ENCODE assay signal across 8 mouse cellular contexts in genomic region chr2:92427882-92428281, GRCm38 (mm10). TPM values are rescaled to one million over a fixed set of nuclear protein-coding genes. Genes with fewer than 3 reads are reported as not detected.
DNase-seq lines count a peak whose midpoint lies in the region; ATAC-seq and TF ChIP-seq lines count a peak whose summit lies in the region.

No protein-coding gene starts in this region.

- H3K36me3 ChIP-seq in liver, embryonic 12.5 days = peaks cover 47% of the 10 kb centered on the region
- peaks cover 34% of the 10 kb centered on the region for H3K36me3 ChIP-seq in embryonic facial prominence, embryonic 14.5 days (ENCODE audit: control insufficient read depth, insufficient read depth, low read length)
- peaks cover 7% of the 10 kb centered on the region for H3K36me3 ChIP-seq in heart, embryonic 14.5 days (ENCODE audit: control insufficient read depth, insufficient read depth, low read length)
- peaks cover 33% of the 10 kb centered on the region for H3K36me3 ChIP-seq in liver, postnatal 0 days (replicated peaks; ENCODE audit: insufficient read depth, low read length)

- WGBS in liver, embryonic 12.5 days (ENCODE audit: insufficient replicate concordance) = 67% methylated on average over 6 of the region's 6 CpGs
- 42% methylated on average over 6 of the region's 6 CpGs for WGBS in embryonic facial prominence, embryonic 14.5 days
- WGBS in heart, embryonic 14.5 days = 31% methylated on average over 6 of the region's 6 CpGs
- 60% methylated on average over 6 of the region's 6 CpGs for WGBS in liver, postnatal 0 days (ENCODE audit: insufficient replicate concordance)

- H3K4me3 ChIP-seq in liver, embryonic 12.5 days = no peak overlapping the region
- H3K4me3 ChIP-seq in embryonic facial prominence, embryonic 14.5 days (ENCODE audit: low read depth, low read length) = no peak overlapping the region
- H3K4me3 ChIP-seq in heart, embryonic 14.5 days (ENCODE audit: control insufficient read depth in 1 of 2, insufficient read depth in 1 of 2, low read depth in 1 of 2, low read length in 2 of 2) = no peak overlapping the region
- H3K4me3 ChIP-seq in liver, postnatal 0 days (ENCODE audit: low read depth, low read length) = no peak overlapping the region

- TF ChIP-seq CTCF in liver, postnatal 0 days (IDR thresholded peaks at IDR 0.05; ENCODE audit: low read depth) = no peak

- DNase-seq in liver = peak; percentile 49
- peak; percentile 92 for DNase-seq in embryonic facial prominence, embryonic 14.5 days (ENCODE audit: low spot score)
- DNase-seq in kidney, postnatal 4 days = peak; percentile 79 to 83
- DNase-seq in liver, postnatal 0 days = peak; percentile 73
- DNase-seq in right cerebral cortex, postnatal 4 days = peak; percentile 49
- no peak for DNase-seq in spleen, postnatal 4 days (ENCODE audit: low spot score in 2 of 2)

- H3K27me3 ChIP-seq in liver, embryonic 12.5 days (replicated peaks) = no peaks in the 10 kb centered on the region
- no peaks in the 10 kb centered on the region for H3K27me3 ChIP-seq in embryonic facial prominence, embryonic 14.5 days (replicated peaks; ENCODE audit: control insufficient read depth, insufficient read depth, low read length)
- no peaks in the 10 kb centered on the region for H3K27me3 ChIP-seq in heart, embryonic 14.5 days (ENCODE audit: control insufficient read depth, insufficient read depth, low read length)
- H3K27me3 ChIP-seq in liver, postnatal 0 days (ENCODE audit: insufficient read depth, low read length) = no peaks in the 10 kb centered on the region

- no peak for TF ChIP-seq EP300 in liver, postnatal 0 days (IDR thresholded peaks at IDR 0.05; ENCODE audit: low read depth)

- H3K4me2 ChIP-seq in liver, embryonic 12.5 days = no peak overlapping the region
- H3K4me2 ChIP-seq in embryonic facial prominence, embryonic 14.5 days (ENCODE audit: low read depth, low read length) = no peak overlapping the region
- H3K4me2 ChIP-seq in heart, embryonic 14.5 days (ENCODE audit: low read length) = no peak overlapping the region
- peak overlapping the region; percentile 42; the same call in 1 of the 2 replicates for H3K4me2 ChIP-seq in liver, postnatal 0 days (ENCODE audit: low read depth, low read length)

- no peak for ATAC-seq in liver, embryonic 12.5 days
- ATAC-seq in embryonic facial prominence, embryonic 14.5 days (ENCODE audit: low read depth) = peak; percentile 86
- peak; percentile 44; the same call in 1 of the 2 replicates for ATAC-seq in heart, embryonic 14.5 days (ENCODE audit: insufficient number of reproducible peaks, insufficient read depth, low FRiP score, low read depth)
- peak; percentile 68 for ATAC-seq in liver, postnatal 0 days

- H3K9me3 ChIP-seq in liver, embryonic 12.5 days (replicated peaks) = no peaks in the 10 kb centered on the region
- H3K9me3 ChIP-seq in embryonic facial prominence, embryonic 14.5 days (ENCODE audit: control insufficient read depth, low read length) = no peaks in the 10 kb centered on the region
- no peaks in the 10 kb centered on the region for H3K9me3 ChIP-seq in heart, embryonic 14.5 days (ENCODE audit: control insufficient read depth, low read length)
- H3K9me3 ChIP-seq in liver, postnatal 0 days (ENCODE audit: low read length) = no peaks in the 10 kb centered on the region

- no peak overlapping the region for H3K27ac ChIP-seq in liver, embryonic 12.5 days
- H3K27ac ChIP-seq in embryonic facial prominence, embryonic 14.5 days (replicated peaks; ENCODE audit: low read depth, low read length) = peak overlapping the region; percentile 71
- H3K27ac ChIP-seq in heart, embryonic 14.5 days (replicated peaks in 1 of 2; ENCODE audit: control insufficient read depth in 1 of 2, insufficient read depth in 1 of 2, low read depth in 2 of 2, low read length in 2 of 2) = peak overlapping the region; percentile 46 to 90; a peak in 3 of 4 replicates
- peak overlapping the region; percentile 75 for H3K27ac ChIP-seq in liver, postnatal 0 days (ENCODE audit: low read depth)

- H3K4me1 ChIP-seq in liver, embryonic 12.5 days = peaks cover 62% of the 10 kb centered on the region
- H3K4me1 ChIP-seq in embryonic facial prominence, embryonic 14.5 days (ENCODE audit: control insufficient read depth, insufficient read depth, low read length) = peaks cover 63% of the 10 kb centered on the region
- peaks cover 63 to 89% of the 10 kb centered on the region in 2 experiments for H3K4me1 ChIP-seq in heart, embryonic 14.5 days (ENCODE audit: control insufficient read depth in 2 of 2, insufficient read depth in 2 of 2, low read length in 2 of 2)
- peaks cover 49% of the 10 kb centered on the region for H3K4me1 ChIP-seq in liver, postnatal 0 days (ENCODE audit: insufficient read depth)

- H3K9ac ChIP-seq in liver, embryonic 12.5 days = no peak overlapping the region
- H3K9ac ChIP-seq in embryonic facial prominence, embryonic 14.5 days (ENCODE audit: low read depth, low read length) = no peak overlapping the region
- no peak overlapping the region for H3K9ac ChIP-seq in heart, embryonic 14.5 days (ENCODE audit: low read length)
- H3K9ac ChIP-seq in liver, postnatal 0 days (replicated peaks) = peak overlapping the region; percentile 38

RNA-seq across cellular contexts. Expression of gene Cry2, which starts 6.0 kb away (rescaled TPM):
- polyA plus RNA-seq in liver, embryonic 12.5 days (2016; fragmentation: Nextera tagmentation; extraction: Ambion mirVana) = 14.1 and 14.5 TPM in 2 replicates
- polyA plus RNA-seq in embryonic facial prominence, embryonic 14.5 days (2014; fragmentation: Nextera tagmentation; extraction: Ambion mirVana) = 26.6 and 27.1 TPM in 2 replicates
- polyA plus RNA-seq in heart, embryonic 14.5 days (2014; fragmentation: Nextera tagmentation; extraction: Ambion mirVana) = 15.6 and 17.8 TPM in 2 replicates
- polyA plus RNA-seq in liver, postnatal 0 days (2015; fragmentation: Nextera tagmentation; extraction: Ambion mirVana) = 9.6 and 11.9 TPM in 2 replicates

RNA-seq across cellular contexts. Expression of gene Mapk8ip1, which starts 26.8 kb away (rescaled TPM):
- 4.6 and 4.7 TPM in 2 replicates for polyA plus RNA-seq in liver, embryonic 12.5 days (2016; fragmentation: Nextera tagmentation; extraction: Ambion mirVana)
- 17.6 and 18.1 TPM in 2 replicates for polyA plus RNA-seq in embryonic facial prominence, embryonic 14.5 days (2014; fragmentation: Nextera tagmentation; extraction: Ambion mirVana)
- polyA plus RNA-seq in heart, embryonic 14.5 days (2014; fragmentation: Nextera tagmentation; extraction: Ambion mirVana) = 1.9 and 2.9 TPM in 2 replicates
- polyA plus RNA-seq in liver, postnatal 0 days (2015; fragmentation: Nextera tagmentation; extraction: Ambion mirVana) = 2.6 and 2.8 TPM in 2 replicates

RNA-seq across cellular contexts. Expression of gene Slc35c1, which starts 32.5 kb away (rescaled TPM):
- 15.3 and 15.5 TPM in 2 replicates for polyA plus RNA-seq in liver, embryonic 12.5 days (2016; fragmentation: Nextera tagmentation; extraction: Ambion mirVana)
- 15.7 and 16.0 TPM in 2 replicates for polyA plus RNA-seq in embryonic facial prominence, embryonic 14.5 days (2014; fragmentation: Nextera tagmentation; extraction: Ambion mirVana)
- polyA plus RNA-seq in heart, embryonic 14.5 days (2014; fragmentation: Nextera tagmentation; extraction: Ambion mirVana) = 6.7 and 7.1 TPM in 2 replicates
- 9.0 and 9.3 TPM in 2 replicates for polyA plus RNA-seq in liver, postnatal 0 days (2015; fragmentation: Nextera tagmentation; extraction: Ambion mirVana)

RNA-seq across cellular contexts. Expression of gene 1700029I15Rik, which starts 45.5 kb away (rescaled TPM):
- 1.1 and 1.4 TPM in 2 replicates for polyA plus RNA-seq in liver, embryonic 12.5 days (2016; fragmentation: Nextera tagmentation; extraction: Ambion mirVana)
- 2.7 and 3.0 TPM in 2 replicates for polyA plus RNA-seq in embryonic facial prominence, embryonic 14.5 days (2014; fragmentation: Nextera tagmentation; extraction: Ambion mirVana)
- 0.44 and 1.5 TPM in 2 replicates for polyA plus RNA-seq in heart, embryonic 14.5 days (2014; fragmentation: Nextera tagmentation; extraction: Ambion mirVana)
- polyA plus RNA-seq in liver, postnatal 0 days (2015; fragmentation: Nextera tagmentation; extraction: Ambion mirVana) = 1.9 and 2.1 TPM in 2 replicates

RNA-seq across cellular contexts. Expression of gene Large2, which starts 53.2 kb away (rescaled TPM):
- polyA plus RNA-seq in liver, embryonic 12.5 days (2016; fragmentation: Nextera tagmentation; extraction: Ambion mirVana) = 1.8 and 2.0 TPM in 2 replicates
- 10.7 and 11.1 TPM in 2 replicates for polyA plus RNA-seq in embryonic facial prominence, embryonic 14.5 days (2014; fragmentation: Nextera tagmentation; extraction: Ambion mirVana)
- 0.73 and 1.2 TPM in 2 replicates for polyA plus RNA-seq in heart, embryonic 14.5 days (2014; fragmentation: Nextera tagmentation; extraction: Ambion mirVana)
- polyA plus RNA-seq in liver, postnatal 0 days (2015; fragmentation: Nextera tagmentation; extraction: Ambion mirVana) = 2.7 and 3.5 TPM in 2 replicates

Comparison
In these comparisons a context has a peak if more than half of its experiments do, and no peak if none do; other contexts are left out.
1. DNase-seq: peak in liver (single experiment), embryonic facial prominence, embryonic 14.5 days (single experiment), kidney, postnatal 4 days (2 of 2), liver, postnatal 0 days (single experiment) and right cerebral cortex, postnatal 4 days (single experiment); none in spleen, postnatal 4 days (0 of 2).